Mouse (Mus musculus): ENCODE measurements around the gene Fam186b. TPM values are rescaled to one million over a fixed set of nuclear protein-coding genes. Genes with fewer than 3 reads are reported as not detected.
"Not testable (repeated sequence)": the region's sequence is repeated elsewhere in the genome, so short reads cannot be mapped to it uniquely, and the experiment has no call there.

Fam186b gene
- polyA plus RNA-seq, 1 experiment from 2014 or later: 0.20 TPM

DNA sequence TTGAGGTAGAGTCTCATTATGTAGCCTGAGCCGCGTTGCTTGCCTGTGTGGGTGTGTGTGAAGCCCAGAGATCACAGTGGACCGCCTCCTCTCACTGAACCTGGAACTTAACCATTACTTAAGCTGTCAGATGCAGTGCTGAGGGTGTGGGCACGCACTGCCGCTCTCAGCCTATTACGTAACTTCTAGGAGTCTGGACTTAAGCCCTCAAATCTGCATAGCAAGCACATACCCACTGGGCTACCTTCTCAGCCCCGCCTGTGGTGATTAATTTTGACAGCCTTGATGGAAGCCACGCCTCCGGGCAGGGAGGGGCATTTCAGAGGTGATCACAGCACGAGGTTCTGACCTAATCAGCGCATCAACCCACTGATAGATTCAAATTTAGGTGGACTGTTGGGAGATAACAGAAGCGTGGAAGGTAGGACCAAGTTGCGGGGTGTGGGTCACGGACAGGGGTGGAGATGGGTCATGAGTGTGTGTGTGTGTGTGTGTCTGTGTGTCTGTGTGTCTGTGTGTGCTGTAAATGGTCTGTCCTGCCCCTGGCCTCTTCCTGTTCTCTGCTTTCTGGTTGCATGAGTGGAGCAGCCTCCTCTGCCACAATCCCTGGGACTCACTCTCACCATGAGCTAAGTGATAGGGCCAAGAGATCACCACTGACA, 11.0 kb downstream of the Fam186b start:
- H3K27me3 ChIP-seq (ENCODE audit: insufficient read depth, poor library complexity, severe bottlenecking): no peaks in the 10 kb centered on the region
- H3K4me1 ChIP-seq (replicated peaks): peaks cover 11% of the 10 kb centered on the region
- H3K27ac ChIP-seq: no peak overlapping the region; the same call in 1 of the 2 replicates
- WGBS: 53% methylated on average over 14 of the region's 14 CpGs
- H3K36me3 ChIP-seq: no peaks in the 10 kb centered on the region
- H3K4me3 ChIP-seq: no peak overlapping the region
- no peak for DNase-seq (ENCODE audit: low spot score)
- H3K9me3 ChIP-seq: no peaks in the 10 kb centered on the region

DNA sequence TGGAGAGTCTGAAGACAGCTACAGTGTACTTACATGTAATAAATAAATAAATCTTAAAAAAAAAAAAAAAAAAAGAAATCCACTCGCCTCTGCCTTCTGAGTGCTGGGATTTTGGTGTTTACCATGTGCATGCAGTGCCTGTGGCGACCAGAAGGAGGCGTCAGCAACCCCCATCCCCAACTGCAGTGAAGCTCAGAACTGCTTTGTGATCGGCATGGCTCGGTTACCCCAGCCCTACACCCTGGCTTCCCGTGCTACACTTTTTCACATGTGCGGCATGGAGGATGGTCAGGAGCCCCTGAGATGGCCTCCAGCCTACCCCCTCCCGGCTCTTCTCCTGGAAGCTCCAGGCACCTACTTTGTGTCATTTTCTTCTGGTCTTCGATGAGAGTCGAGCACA, 12.2 kb downstream of the Fam186b start:
- 70% methylated on average over 10 of the region's 10 CpGs for WGBS
- no peak for DNase-seq (ENCODE audit: low spot score)
- Histone ChIP-seq H3K27me3 (ENCODE audit: insufficient read depth, poor library complexity, severe bottlenecking) (no peaks in the 10 kb centered on the region), H3K36me3 (no peaks in the 10 kb centered on the region), H3K4me1 (replicated peaks) (peaks cover 11% of the 10 kb centered on the region), H3K27ac (no peak overlapping the region), H3K4me3 (no peak overlapping the region), H3K9me3 (no peaks in the 10 kb centered on the region)

DNA sequence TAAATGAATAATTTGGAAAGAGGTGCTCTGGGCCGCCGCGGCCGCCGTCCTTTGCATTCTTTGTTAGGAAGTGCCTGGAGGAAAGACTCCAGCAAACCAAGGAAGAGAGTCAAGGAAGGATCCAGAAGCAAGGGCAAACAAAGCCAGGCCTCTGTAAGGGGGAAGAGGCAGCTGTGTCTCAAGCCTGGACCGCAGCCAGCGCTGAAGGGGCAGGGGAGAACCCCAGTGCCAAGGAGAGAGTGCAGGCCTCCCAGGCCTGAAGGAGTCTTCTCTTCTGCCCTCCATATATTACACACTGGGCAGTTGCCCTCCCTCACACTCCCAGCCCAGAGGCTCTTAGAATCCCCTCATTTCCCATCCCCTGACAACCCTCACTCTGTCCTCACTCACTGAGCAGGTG, 17.4 kb downstream of the Fam186b start:
- Histone ChIP-seq H3K36me3 (no peaks in the 10 kb centered on the region), H3K9me3 (no peaks in the 10 kb centered on the region), H3K4me3 (no peak overlapping the region), H3K4me1 (replicated peaks) (0 out of 2 replicates have a peak, but pooled peaks cover 6% of the 10 kb centered on the region), H3K27me3 (ENCODE audit: insufficient read depth, poor library complexity, severe bottlenecking) (no peaks in the 10 kb centered on the region), H3K27ac (no peak overlapping the region)
- WGBS: 91% methylated on average over 7 of the region's 7 CpGs
- DNase-seq (ENCODE audit: low spot score): no peak

DNA sequence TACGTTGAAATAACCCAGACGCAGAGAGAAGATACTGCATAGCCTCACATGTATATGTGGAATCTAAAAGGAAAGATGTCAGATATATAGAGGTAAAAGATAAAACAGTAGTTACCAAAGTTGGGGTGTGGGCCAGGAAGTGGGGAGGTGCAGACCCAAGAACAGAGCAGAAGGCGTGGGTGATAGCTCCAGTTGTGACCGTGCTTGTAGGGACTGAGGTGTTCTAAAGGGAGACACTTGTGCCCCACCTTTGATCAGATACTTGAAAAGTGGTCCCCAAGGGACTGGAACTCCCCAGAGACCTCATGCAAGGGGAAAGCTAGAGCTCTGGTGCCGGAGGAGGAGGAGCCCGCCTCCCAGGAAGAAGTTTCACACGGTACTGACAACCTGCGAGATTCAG, 19.6 kb downstream of the Fam186b start:
- Histone ChIP-seq H3K4me3 (no peak overlapping the region), H3K27me3 (ENCODE audit: insufficient read depth, poor library complexity, severe bottlenecking) (no peaks in the 10 kb centered on the region), H3K36me3 (no peaks in the 10 kb centered on the region), H3K4me1 (replicated peaks) (peaks cover 15% of the 10 kb centered on the region), H3K9me3 (no peaks in the 10 kb centered on the region), H3K27ac (no peak overlapping the region)
- 79% methylated on average over 8 of the region's 8 CpGs for WGBS
- no peak for DNase-seq (ENCODE audit: low spot score)

DNA sequence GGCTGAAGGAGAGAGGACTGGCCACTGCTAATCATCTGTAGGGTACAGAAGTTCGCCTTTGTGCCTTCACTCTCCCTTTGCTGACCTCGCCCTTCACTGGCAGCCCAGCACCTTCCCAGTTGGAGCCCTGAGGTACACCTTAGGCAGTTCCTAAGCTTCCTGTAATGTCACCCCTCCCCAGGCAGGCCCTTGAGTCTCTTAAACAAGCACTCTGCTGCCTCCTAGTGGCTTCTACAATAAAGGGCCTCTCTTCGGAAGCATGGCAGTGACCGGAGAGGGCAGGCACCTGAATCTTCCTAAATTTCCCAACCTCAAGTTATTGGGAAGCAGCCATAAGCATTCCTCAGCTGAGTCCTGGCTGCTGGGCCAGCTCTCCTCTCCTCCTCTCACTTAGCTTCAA, 30.0 kb downstream of the Fam186b start:
- 15% methylated on average over 4 of the region's 4 CpGs for WGBS
- H3K4me3 ChIP-seq: no peak overlapping the region
- H3K4me1 ChIP-seq (replicated peaks): peaks cover 4% of the 10 kb centered on the region; the same call in 1 of the 2 replicates
- DNase-seq (ENCODE audit: low spot score): peak; percentile 68
- H3K9me3 ChIP-seq: no peaks in the 10 kb centered on the region
- no peaks in the 10 kb centered on the region for H3K27me3 ChIP-seq (ENCODE audit: insufficient read depth, poor library complexity, severe bottlenecking)
- no peak overlapping the region for H3K27ac ChIP-seq
- no peaks in the 10 kb centered on the region for H3K36me3 ChIP-seq

DNA sequence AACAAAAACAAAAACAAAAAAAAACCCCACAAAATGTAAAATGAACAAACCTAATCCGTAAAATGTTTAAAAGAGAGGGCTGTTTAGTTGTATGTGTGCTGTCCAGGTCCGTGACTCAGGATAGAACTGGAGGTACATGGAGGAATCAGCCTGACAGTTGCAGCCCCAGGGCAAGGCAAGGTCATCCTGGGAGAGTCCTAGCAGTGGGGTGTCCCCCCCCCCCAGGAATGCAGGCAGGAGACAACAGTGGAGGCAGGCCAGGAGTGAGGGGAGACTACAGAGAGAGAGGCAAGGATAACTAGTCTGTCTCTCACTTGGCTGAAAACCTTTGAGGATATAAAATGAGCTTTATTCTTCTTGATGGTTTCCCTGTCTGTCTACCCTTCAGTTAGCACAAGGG, 31.3 kb downstream of the Fam186b start:
- no peak overlapping the region for H3K4me3 ChIP-seq
- no peaks in the 10 kb centered on the region for H3K27me3 ChIP-seq (ENCODE audit: insufficient read depth, poor library complexity, severe bottlenecking)
- no peak for DNase-seq (ENCODE audit: low spot score)
- no peak overlapping the region for H3K27ac ChIP-seq
- WGBS: 63% methylated on average over 2 of the region's 2 CpGs
- H3K36me3 ChIP-seq: no peaks in the 10 kb centered on the region
- no peaks in the 10 kb centered on the region for H3K9me3 ChIP-seq
- H3K4me1 ChIP-seq (replicated peaks): peaks cover 15% of the 10 kb centered on the region

DNA sequence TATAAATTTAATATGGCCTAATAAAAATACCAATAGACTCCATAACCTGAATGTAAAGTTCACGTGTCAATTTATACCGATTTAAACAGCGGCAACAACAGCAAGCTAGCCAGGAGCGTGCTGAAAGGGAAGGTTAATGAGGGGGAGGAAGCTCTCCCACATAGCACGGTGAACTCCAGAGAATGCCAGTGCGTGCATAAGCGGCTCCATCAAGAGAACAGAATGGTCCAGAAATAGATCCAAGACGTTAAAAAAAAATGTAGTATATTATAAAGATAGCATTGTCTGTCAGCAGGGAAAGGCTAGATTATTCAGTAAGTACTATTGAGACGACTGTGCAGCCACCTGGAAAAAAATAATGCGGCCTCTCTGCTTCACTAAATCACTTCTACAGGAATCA, 33.0 kb downstream of the Fam186b start:
- no peaks in the 10 kb centered on the region for H3K9me3 ChIP-seq
- H3K36me3 ChIP-seq: no peaks in the 10 kb centered on the region
- no peaks in the 10 kb centered on the region for H3K27me3 ChIP-seq (ENCODE audit: insufficient read depth, poor library complexity, severe bottlenecking)
- no peak overlapping the region for H3K27ac ChIP-seq
- no peak overlapping the region for H3K4me3 ChIP-seq
- H3K4me1 ChIP-seq (replicated peaks): peaks cover 17% of the 10 kb centered on the region
- no peak for DNase-seq (ENCODE audit: low spot score)
- 74% methylated on average over 10 of the region's 10 CpGs for WGBS

DNA sequence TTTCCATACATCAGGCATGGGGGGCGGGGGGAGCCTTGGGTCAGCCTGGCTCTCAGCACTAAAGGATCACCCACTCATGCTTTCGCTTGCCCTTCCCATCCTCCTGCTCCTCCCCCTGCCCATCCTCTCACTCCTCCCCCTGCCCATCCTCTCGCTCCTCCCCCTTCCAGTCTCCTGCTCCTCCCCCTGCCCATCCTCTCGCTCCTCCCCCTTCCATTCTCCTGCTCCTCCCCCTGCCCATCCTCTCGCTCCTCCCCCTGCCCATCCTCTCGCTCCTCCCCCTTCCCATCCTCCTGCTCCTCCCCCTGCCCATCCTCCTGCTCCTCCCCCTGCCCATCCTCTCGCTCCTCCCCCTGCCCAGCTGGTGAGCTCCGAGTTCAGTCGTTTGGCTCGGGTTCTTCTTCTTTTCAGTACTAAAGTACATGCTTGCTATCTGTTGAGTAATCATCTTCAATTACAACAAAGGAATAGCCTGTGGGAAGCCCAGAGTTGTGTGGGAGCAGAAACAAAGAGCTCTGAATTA, 35.9 kb downstream of the Fam186b start:
- H3K36me3 ChIP-seq: no peaks in the 10 kb centered on the region
- H3K4me1 ChIP-seq (replicated peaks): peaks cover 17% of the 10 kb centered on the region
- DNase-seq (ENCODE audit: low spot score): peak; percentile 82
- WGBS: 0% methylated on average over 9 of the region's 10 CpGs
- no peaks in the 10 kb centered on the region for H3K27me3 ChIP-seq (ENCODE audit: insufficient read depth, poor library complexity, severe bottlenecking)
- H3K4me3 ChIP-seq: peak overlapping the region; percentile 33
- no peaks in the 10 kb centered on the region for H3K9me3 ChIP-seq
- H3K27ac ChIP-seq: peak overlapping the region; percentile 66

DNA sequence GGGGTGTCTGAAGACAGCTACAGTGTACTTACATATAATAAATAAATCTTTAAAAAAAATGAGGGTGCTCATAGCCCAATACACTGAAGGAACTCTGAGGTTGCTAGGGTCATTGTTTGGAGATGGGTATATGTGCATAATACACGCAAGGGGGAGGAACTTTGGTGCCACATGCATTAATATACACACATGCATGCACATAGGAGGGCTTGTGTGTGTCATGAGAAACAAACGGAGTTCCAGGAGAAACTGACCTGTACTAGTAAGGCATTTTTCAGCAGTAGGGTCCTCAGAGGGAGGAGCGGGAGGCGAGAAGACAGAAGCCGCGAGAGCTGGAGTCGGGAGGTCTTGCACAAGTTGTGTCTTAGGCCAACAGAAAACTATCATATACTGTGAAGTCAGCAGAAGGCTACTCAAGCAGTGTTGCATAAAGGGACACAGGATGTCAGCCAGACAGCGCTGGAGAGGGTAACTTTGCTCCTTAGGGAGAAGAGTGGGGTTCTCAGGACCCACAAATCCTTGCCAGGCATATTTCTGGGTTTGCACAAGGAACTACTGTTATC, 36.4 kb downstream of the Fam186b start:
- Histone ChIP-seq H3K4me3 (peak overlapping the region; percentile 33), H3K27me3 (ENCODE audit: insufficient read depth, poor library complexity, severe bottlenecking) (no peaks in the 10 kb centered on the region), H3K36me3 (no peaks in the 10 kb centered on the region), H3K9me3 (no peaks in the 10 kb centered on the region), H3K27ac (peak overlapping the region; percentile 66; the same call in 1 of the 2 replicates), H3K4me1 (replicated peaks) (peaks cover 16% of the 10 kb centered on the region)
- WGBS: 69% methylated on average over 8 of the region's 8 CpGs
- DNase-seq (ENCODE audit: low spot score): no peak

DNA sequence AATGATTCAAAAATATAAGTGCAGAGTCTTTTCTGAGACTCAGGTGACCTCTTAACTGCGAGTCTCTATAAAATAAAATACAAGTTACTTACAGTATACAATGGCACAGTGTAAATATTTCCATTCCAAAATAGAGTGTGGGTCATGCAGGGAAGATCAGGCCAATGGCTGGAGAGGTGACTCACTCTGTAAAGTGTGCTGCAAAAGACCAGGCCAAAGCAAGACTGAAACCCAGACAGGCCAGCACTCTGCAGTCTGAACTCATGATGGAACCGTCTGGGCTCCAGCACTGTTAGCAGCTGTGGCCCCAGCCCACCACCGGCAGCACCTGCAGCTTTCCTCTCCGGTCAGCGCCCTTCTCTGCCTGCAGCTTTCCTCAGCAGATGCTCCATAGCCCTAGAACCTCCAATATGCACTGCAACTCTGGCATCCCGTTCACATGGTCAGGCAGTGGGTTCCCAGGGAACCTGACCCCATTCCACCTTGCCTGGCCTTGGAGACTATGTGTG, 40.4 kb downstream of the Fam186b start:
- WGBS: 85% methylated on average over 6 of the region's 6 CpGs
- peaks cover 33% of the 10 kb centered on the region for H3K4me1 ChIP-seq (replicated peaks)
- H3K36me3 ChIP-seq: no peaks in the 10 kb centered on the region
- no peaks in the 10 kb centered on the region for H3K27me3 ChIP-seq (ENCODE audit: insufficient read depth, poor library complexity, severe bottlenecking)
- H3K27ac ChIP-seq: no peak overlapping the region
- DNase-seq (ENCODE audit: low spot score): no peak
- no peaks in the 10 kb centered on the region for H3K9me3 ChIP-seq
- H3K4me3 ChIP-seq: no peak overlapping the region

DNA sequence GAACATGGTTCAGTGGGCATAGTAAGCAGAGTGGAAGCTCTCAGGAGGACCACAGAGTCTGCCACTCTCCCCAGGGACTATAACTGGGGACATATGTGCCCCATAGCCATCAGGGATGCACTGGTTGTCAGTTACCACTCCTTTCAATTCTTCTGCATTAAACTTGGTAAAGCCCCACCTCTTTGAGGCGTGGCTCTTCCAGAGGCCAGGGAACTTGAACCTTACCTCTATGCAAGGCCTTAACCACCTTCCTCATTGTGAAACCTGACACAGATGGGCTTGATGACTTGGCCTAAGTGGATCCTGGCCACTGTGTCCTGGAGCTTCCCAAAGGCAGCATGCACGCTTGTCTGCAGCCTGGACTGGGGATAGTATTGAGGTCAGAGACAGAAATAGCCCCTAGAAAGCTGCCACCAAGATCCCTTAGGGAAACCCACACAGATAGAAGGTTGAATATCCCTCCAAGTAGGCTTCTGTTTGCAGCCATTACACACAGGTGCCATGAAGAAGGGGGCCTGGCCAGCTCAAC, 41.1 kb downstream of the Fam186b start:
- DNase-seq (ENCODE audit: low spot score): no peak
- Histone ChIP-seq H3K9me3 (no peaks in the 10 kb centered on the region), H3K4me3 (no peak overlapping the region), H3K36me3 (peaks cover 7% of the 10 kb centered on the region), H3K4me1 (replicated peaks) (peaks cover 31% of the 10 kb centered on the region), H3K27ac (no peak overlapping the region), H3K27me3 (ENCODE audit: insufficient read depth, poor library complexity, severe bottlenecking) (no peaks in the 10 kb centered on the region)
- 76% methylated on average over 2 of the region's 2 CpGs for WGBS

DNA sequence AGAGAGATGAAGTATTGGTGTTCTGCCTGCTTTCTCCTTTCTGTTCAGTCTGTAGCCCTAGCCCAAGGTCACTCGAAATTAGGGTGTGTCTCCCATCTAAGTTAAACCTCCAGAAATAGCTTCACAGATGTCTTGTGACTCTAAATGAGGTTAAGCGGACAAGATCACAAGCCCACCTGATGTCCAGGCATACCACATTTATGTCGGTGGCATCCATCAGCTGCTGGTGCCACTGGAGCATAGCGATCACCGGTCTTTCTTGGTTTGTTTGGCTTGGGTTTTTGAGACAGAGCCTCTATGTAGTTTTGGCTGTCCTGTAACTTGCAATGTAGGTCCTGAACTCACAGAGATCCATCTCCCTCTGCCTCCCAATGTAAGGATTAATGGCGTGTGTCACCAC, 41.9 kb downstream of the Fam186b start:
- Histone ChIP-seq H3K4me3 (no peak overlapping the region), H3K4me1 (replicated peaks) (peaks cover 27% of the 10 kb centered on the region), H3K9me3 (no peaks in the 10 kb centered on the region), H3K36me3 (peaks cover 15% of the 10 kb centered on the region), H3K27me3 (ENCODE audit: insufficient read depth, poor library complexity, severe bottlenecking) (no peaks in the 10 kb centered on the region), H3K27ac (no peak overlapping the region)
- no peak for DNase-seq (ENCODE audit: low spot score)
- 93% methylated on average over 6 of the region's 6 CpGs for WGBS

DNA sequence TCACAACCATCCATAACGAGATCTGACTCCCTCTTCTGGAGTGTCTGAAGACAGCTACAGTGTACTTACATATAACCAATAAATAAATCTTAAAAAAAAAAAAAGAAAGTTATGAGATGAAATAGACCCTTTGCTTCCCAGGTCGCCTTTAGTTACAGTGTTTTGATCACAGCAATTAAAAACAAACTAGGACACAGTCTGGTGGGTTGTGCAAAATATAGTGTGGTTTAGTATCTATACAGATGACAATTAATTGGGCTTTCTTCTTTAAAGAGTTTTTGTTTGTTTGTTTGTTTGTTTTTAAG, 42.6 kb downstream of the Fam186b start:
- peak overlapping the region; percentile 70 for H3K4me3 ChIP-seq
- DNase-seq (ENCODE audit: low spot score); H3K27ac ChIP-seq; H3K27me3 ChIP-seq (ENCODE audit: insufficient read depth, poor library complexity, severe bottlenecking); H3K9me3 ChIP-seq: not testable (repeated sequence)
- WGBS: 45% methylated on average over 2 of the region's 2 CpGs
- H3K4me1 ChIP-seq (replicated peaks): peaks cover 27% of the 10 kb centered on the region
- H3K36me3 ChIP-seq: peaks cover 21% of the 10 kb centered on the region

Measured in hindbrain, embryonic 10.5 days (tissue).